Mouse (Mus musculus): ENCODE data around the gene Myrf.
A peak's percentile ranks its signal among the peaks of the same experiment; 100 is the strongest.

GRCm38 (mm10) chr19:10182670-10183298, 57.8 kb downstream of the Myrf start, which contains the start of gene Fads1:
- TF ChIP-seq CTCF (IDR thresholded peaks at IDR 0.05; ENCODE audit: borderline replicate concordance, extremely low read depth, insufficient read depth, insufficient read length) (peak; percentile 77), POLR2A (IDR thresholded peaks at IDR 0.05; ENCODE audit: borderline replicate concordance, extremely low read depth, insufficient read depth, insufficient read length, poor library complexity, severe bottlenecking) (peak; percentile 95)
